Mouse (Mus musculus) intestine, embryonic 14.5 days (tissue): ENCODE measurements around the gene Apol7b. TPM values are rescaled to one million over a fixed set of nuclear protein-coding genes. Genes with fewer than 3 reads are reported as not detected.
"Not testable (repeated sequence)": the region's sequence is repeated elsewhere in the genome, so short reads cannot be mapped to it uniquely, and the experiment has no call there.

Experiments
- ATAC-seq: fragments of 200-750 bp; cut with Nextera tagmentation; replicated peaks from 2 replicates; pipeline ENCODE4 v1.8.0; 2017; ENCODE audit warnings: low read depth, moderate number of reproducible peaks, moderate TSS enrichment, moderate library complexity; ENCODE audit not compliant: low FRiP score, low TSS enrichment
- DNase-seq: peaks from one replicate; pipeline ENCODE4 v3.0.0-alpha.2; 2018; ENCODE audit warnings: low spot score
- H3K27ac ChIP-seq: fragments of 300-500 bp; sonication (generic); 2 replicates; pipeline ENCODE4 v1.5.1; 2014; ENCODE audit warnings: low read depth, mild to moderate bottlenecking, control low read depth
- H3K27me3 ChIP-seq: fragments of 300-500 bp; sonication (generic); replicated peaks from 2 replicates; pipeline ENCODE4 v1.6.1; 2014; ENCODE audit warnings: low read length, control low read depth; ENCODE audit not compliant: control insufficient read depth, insufficient read depth
- H3K36me3 ChIP-seq: fragments of 300-500 bp; sonication (generic); 2 replicates; pipeline ENCODE4 v1.6.1; 2014; ENCODE audit warnings: low read length, control low read depth; ENCODE audit not compliant: control insufficient read depth, insufficient read depth
- H3K4me1 ChIP-seq: fragments of 300-500 bp; sonication (generic); replicated peaks from 2 replicates; pipeline ENCODE4 v1.6.1; 2014; ENCODE audit warnings: low read length, control low read depth, mixed read lengths; ENCODE audit not compliant: control insufficient read depth, insufficient read depth
- H3K4me2 ChIP-seq: fragments of 300-500 bp; sonication (generic); 2 replicates; pipeline ENCODE4 v1.6.1; 2014; ENCODE audit warnings: low read length
- H3K4me3 ChIP-seq: fragments of 300-500 bp; sonication (generic); 2 replicates; pipeline ENCODE4 v1.5.1; 2014; ENCODE audit warnings: low read depth, low read length, control low read depth, mixed read lengths
- H3K9ac ChIP-seq: fragments of 300-500 bp; sonication (generic); 2 replicates; pipeline ENCODE4 v1.6.1; 2014; ENCODE audit warnings: mild to moderate bottlenecking, low read length
- H3K9me3 ChIP-seq: fragments of 300-500 bp; sonication (generic); 2 replicates; pipeline ENCODE4 v1.6.1; 2016; ENCODE audit warnings: low read length, control low read depth; ENCODE audit not compliant: control insufficient read depth
- whole genome bisulfite sequencing: fragments of 180-500 bp; shearing (Covaris S2); extraction: QIAGEN DNeasy Blood & Tissue Kit; methylation state at CpG from one replicate; pipeline ENCODE4 v1.1.7; 2014; 5-methylcytosine and 5-hydroxymethylcytosine counted together
- polyA plus RNA-seq: library from polyadenylated mRNA; unstranded; fragments of >200 nt; fragmentation: Nextera tagmentation; extraction: Ambion mirVana; gene quantifications from 2 replicates; pipeline ENCODE4 v1.2.1, GENCODE M21; 2014

The Apol7b gene
- polyA plus RNA-seq, 1 experiment from 2014 or later = not detected

DNA sequence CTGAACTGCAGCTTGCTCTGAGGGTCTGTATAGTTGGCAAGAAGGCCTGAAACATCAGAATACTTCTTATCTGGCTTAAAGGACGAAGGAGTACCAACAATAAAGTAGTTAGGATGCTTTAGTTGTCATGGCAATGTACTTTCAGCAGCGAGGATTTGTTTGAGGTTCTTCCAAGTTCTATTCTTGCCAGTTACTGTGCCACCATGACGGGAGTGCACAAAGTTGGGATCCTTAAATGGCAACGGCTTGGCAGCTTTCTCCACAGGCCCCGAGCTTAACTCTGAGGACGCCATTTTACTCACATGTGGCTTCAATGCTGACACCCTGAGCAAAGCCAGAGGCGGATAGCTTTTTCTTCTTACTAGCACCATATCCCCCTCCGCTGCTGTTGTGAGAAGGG, 2.5 kb downstream of the Apol7b start:
- not testable (repeated sequence) for DNase-seq

DNA sequence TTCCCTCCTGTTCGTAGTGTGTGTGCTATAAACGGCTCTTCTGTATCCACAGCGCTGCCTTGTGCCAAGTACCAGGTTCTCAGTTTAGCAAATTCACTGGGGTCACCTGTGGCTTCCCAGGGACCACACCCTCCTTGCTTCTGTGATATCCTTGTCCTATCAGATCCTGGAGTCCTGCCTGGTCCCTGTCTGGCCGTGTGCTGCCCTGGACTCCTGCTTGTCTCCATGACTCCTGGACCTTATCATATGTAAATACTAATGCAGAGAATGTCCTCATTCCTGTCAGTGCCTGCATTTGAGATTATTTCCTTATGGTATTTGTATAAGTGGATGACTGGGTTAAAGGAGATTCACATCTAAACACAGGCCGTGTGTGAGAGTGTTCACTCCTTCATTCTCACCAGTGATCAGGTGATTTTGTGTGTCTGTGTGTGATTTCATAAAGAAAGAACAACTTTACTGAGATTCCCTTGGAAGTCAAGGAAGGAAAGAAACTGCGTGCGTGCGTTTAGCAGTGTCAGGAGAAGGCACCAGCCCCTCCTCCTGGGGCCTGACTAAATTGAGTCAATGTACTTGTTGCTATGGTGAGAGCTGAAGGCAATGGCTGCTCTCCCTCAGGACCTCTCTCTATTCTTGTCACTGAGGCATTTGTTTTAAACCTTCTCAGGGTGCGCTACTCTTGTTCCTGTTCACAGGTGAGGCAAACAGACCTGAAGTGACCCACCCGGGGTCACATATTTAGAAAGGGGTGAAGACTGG, 18.4 kb downstream of the Apol7b start:
- not testable (repeated sequence) for H3K27ac ChIP-seq, H3K4me1 ChIP-seq, H3K4me3 ChIP-seq, H3K4me2 ChIP-seq, H3K27me3 ChIP-seq, H3K36me3 ChIP-seq, H3K9ac ChIP-seq, H3K9me3 ChIP-seq
- DNase-seq (peak; percentile 50), ATAC-seq (peak; percentile 81)
- WGBS = 40% methylated on average over 7 of the region's 10 CpGs

More for the DNA sequence above, 2.5 kb downstream of the Apol7b start:
- H3K4me2 ChIP-seq, ATAC-seq, H3K4me3 ChIP-seq, H3K27me3 ChIP-seq, H3K4me1 ChIP-seq, H3K9me3 ChIP-seq, H3K27ac ChIP-seq, H3K36me3 ChIP-seq, H3K9ac ChIP-seq: not testable (repeated sequence)
- WGBS = 81% methylated on average over 8 of the region's 8 CpGs

DNA sequence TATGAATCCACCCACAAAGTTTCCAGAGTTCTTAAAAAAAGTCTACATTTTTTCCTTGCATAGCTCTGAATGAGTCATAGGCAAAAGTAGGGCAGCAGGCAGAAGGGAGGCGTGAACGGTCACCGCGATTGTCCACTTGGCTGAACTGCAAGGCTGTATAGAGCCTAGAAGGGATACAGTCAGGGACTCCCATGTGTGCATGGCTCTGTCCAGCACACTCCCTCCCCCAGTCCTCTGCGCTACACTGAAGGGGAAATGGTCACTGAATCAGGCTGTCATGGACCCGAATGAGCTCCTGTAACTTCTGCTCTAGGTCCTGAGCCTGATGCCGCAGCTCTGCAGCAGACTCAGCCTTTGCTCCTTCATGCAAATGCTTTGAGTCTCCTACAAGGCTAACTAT, 24.4 kb downstream of the Apol7b start:
- not testable (repeated sequence) for H3K27me3 ChIP-seq, H3K9ac ChIP-seq, H3K4me2 ChIP-seq, ATAC-seq, H3K27ac ChIP-seq, H3K4me1 ChIP-seq, H3K36me3 ChIP-seq, H3K9me3 ChIP-seq, H3K4me3 ChIP-seq
- peak; percentile 48 for DNase-seq
- 58% methylated on average over 3 of the region's 7 CpGs for WGBS

- WGBS = no CpG with 5 or more reads among the region's 3 CpGs
- ATAC-seq, H3K4me2 ChIP-seq, H3K9me3 ChIP-seq, H3K4me3 ChIP-seq, H3K4me1 ChIP-seq, H3K27ac ChIP-seq, DNase-seq, H3K9ac ChIP-seq, H3K36me3 ChIP-seq, H3K27me3 ChIP-seq: not testable (repeated sequence)
These were observed 27.6 kb downstream of the Apol7b start for GRCm38 (mm10) chr15:77419657-77420056.

- H3K4me2 ChIP-seq, H3K4me3 ChIP-seq, H3K9ac ChIP-seq, H3K27me3 ChIP-seq, H3K36me3 ChIP-seq, H3K27ac ChIP-seq, DNase-seq, H3K9me3 ChIP-seq, H3K4me1 ChIP-seq: not testable (repeated sequence)
- peak; percentile 41 for ATAC-seq
- WGBS = 25% methylated on average over 2 of the region's 10 CpGs
These were observed 30.5 kb downstream of the Apol7b start for GRCm38 (mm10) chr15:77416655-77417333.

GRCm38 (mm10) chr15:77415653-77416052, 31.6 kb downstream of the Apol7b start:
- not testable (repeated sequence) for H3K4me1 ChIP-seq, H3K36me3 ChIP-seq, H3K9me3 ChIP-seq, H3K27me3 ChIP-seq, H3K27ac ChIP-seq, H3K4me3 ChIP-seq, H3K4me2 ChIP-seq, ATAC-seq, DNase-seq, H3K9ac ChIP-seq
- 65% methylated on average over 2 of the region's 2 CpGs for WGBS

DNA sequence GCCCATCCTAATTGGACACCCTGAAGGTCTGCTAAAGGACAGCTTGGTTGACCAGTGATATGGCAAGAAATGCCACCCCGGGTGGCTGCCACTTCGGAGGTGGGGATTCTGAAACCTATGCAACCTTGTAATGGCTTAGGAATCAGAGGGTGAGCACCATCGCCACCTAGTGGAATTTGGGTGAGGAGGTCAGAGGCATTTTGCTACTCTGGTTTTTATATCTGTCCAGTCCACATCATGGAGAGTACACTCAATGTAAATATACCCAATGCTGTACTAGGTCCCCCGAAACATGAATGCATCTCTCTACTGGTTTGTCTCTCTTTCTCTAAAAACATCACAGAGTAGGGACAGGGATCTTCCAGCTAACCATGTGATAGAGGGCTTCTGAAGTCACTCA, 34.6 kb downstream of the Apol7b start:
- not testable (repeated sequence) for H3K9ac ChIP-seq, H3K27ac ChIP-seq, ATAC-seq, H3K4me3 ChIP-seq, H3K4me1 ChIP-seq, H3K27me3 ChIP-seq, H3K36me3 ChIP-seq, H3K9me3 ChIP-seq, DNase-seq, H3K4me2 ChIP-seq
- WGBS = 21% methylated on average over 4 of the region's 4 CpGs

DNA sequence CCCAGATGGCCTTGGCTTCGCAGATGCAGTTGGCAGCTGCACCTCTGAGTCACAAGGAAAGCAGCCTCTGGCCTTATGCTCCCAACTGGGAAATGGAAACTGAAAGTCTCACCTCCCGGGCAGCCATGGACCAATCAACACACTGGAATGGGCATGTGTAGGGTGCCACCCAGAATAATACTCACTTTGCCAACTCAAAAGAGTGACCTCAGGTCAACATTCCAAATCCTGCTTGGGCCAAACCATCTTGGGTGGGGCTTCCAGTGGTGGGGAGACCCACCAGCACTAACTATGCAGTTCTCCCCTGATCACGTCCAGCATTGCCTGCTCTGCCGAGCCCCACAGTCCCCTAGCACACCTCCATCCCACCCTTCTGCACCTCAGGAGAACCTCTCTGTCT, 36.3 kb downstream of the Apol7b start, which contains the start of gene Apol9a:
Gene Apol9a (minus strand): TSS at position 101 of the 400 bp plus-strand sequence.
- WGBS = 80% methylated on average over 1 of the region's 4 CpGs
- not testable (repeated sequence) for H3K4me1 ChIP-seq, H3K27me3 ChIP-seq

GRCm38 (mm10) chr15:77406370-77406769, 40.9 kb downstream of the Apol7b start:
- H3K9ac ChIP-seq, H3K9me3 ChIP-seq, H3K27me3 ChIP-seq, H3K36me3 ChIP-seq, H3K4me1 ChIP-seq, H3K4me3 ChIP-seq, ATAC-seq, H3K27ac ChIP-seq, DNase-seq, H3K4me2 ChIP-seq: not testable (repeated sequence)
- WGBS = 75% methylated on average over 9 of the region's 10 CpGs

More for the DNA sequence above, 36.3 kb downstream of the Apol7b start, which contains the start of gene Apol9a:
- H3K4me2 ChIP-seq, DNase-seq, H3K27ac ChIP-seq, ATAC-seq, H3K36me3 ChIP-seq, H3K9ac ChIP-seq, H3K4me3 ChIP-seq, H3K9me3 ChIP-seq: not testable (repeated sequence)
